Mouse (Mus musculus) myocyte (in vitro differentiated cells): Measurements from ENCODE around the gene Gm49358.
A peak's percentile ranks its signal among the peaks of the same experiment; 100 is the strongest.

ENCODE experiments used
- CEBPB ChIP-seq: IDR thresholded peaks from 2 replicates; pipeline ENCODE4 v1.6.1; 2011; ENCODE audit warnings: mild to moderate bottlenecking, moderate library complexity; ENCODE audit not compliant: poor library complexity, insufficient read depth, severe bottlenecking
- E2F4 ChIP-seq: IDR thresholded peaks from one replicate; pipeline ENCODE4 v1.6.1; 2011; ENCODE audit warnings: mild to moderate bottlenecking, control low read depth, moderate library complexity; ENCODE audit not compliant: insufficient read depth
- MAX ChIP-seq: IDR thresholded peaks from one replicate; pipeline ENCODE4 v1.6.1; 2011; ENCODE audit warnings: low read depth, mild to moderate bottlenecking, control low read depth
- MYOD1 ChIP-seq, 3 experiments: IDR thresholded peaks; one replicate each; pipeline ENCODE4 v1.6.1; 2011; ENCODE audit warnings: control low read depth in 2 of 3, low read depth in 2 of 3, mild to moderate bottlenecking in 2 of 3, moderate library complexity in 1 of 3; ENCODE audit not compliant: insufficient read length in 2 of 3, control insufficient read depth in 1 of 3
- MYOG ChIP-seq, 3 experiments: IDR thresholded peaks; one replicate each; pipeline ENCODE4 v1.6.1; 2011; ENCODE audit warnings: control low read depth in 2 of 3, low read depth in 2 of 3, mild to moderate bottlenecking in 2 of 3; ENCODE audit not compliant: insufficient read length in 2 of 3, control insufficient read depth in 1 of 3, insufficient read depth in 1 of 3
- POLR2A ChIP-seq: IDR thresholded peaks from one replicate; pipeline ENCODE4 v1.6.1; 2011; ENCODE audit warnings: low read depth, mild to moderate bottlenecking, control low read depth, moderate library complexity; ENCODE audit not compliant: insufficient read length
- POLR2AphosphoS2 ChIP-seq: IDR thresholded peaks from one replicate; pipeline ENCODE4 v1.6.1; 2011; ENCODE audit warnings: low read depth, control low read depth; ENCODE audit not compliant: insufficient read length
- SRF ChIP-seq: IDR thresholded peaks from one replicate; pipeline ENCODE4 v1.6.1; 2011; ENCODE audit warnings: low read depth; ENCODE audit not compliant: control insufficient read depth, insufficient read length
- TCF12 ChIP-seq: IDR thresholded peaks from one replicate; pipeline ENCODE4 v1.6.1; 2011; ENCODE audit warnings: mild to moderate bottlenecking, control low read depth; ENCODE audit not compliant: poor library complexity, insufficient read depth, severe bottlenecking
- TCF3 ChIP-seq: IDR thresholded peaks from one replicate; pipeline ENCODE4 v1.6.1; 2011; ENCODE audit warnings: low read depth, control low read depth; ENCODE audit not compliant: insufficient read length
- USF1 ChIP-seq: IDR thresholded peaks from one replicate; pipeline ENCODE4 v1.6.1; 2011; ENCODE audit warnings: low read depth, mild to moderate bottlenecking, control low read depth, moderate library complexity

- TF ChIP-seq POLR2A (no peak), CEBPB (no peak), MAX (no peak), TCF3 (no peak), TCF12 (no peak), USF1 (no peak), MYOD1 (IDR thresholded peaks at IDR 0.05; ENCODE audit: control insufficient read depth in 1 of 3, insufficient read length in 2 of 3, low read depth in 2 of 3) (peak in 1 of 3 experiments; percentile 7), SRF (no peak), MYOG (IDR thresholded peaks at IDR 0.05; ENCODE audit: control insufficient read depth in 1 of 3, insufficient read depth in 1 of 3, insufficient read length in 2 of 3, low read depth in 2 of 3) (no peak), POLR2AphosphoS2 (no peak), E2F4 (no peak)
Observed at GRCm38 (mm10) chr10:86727548-86727980, 36.2 kb upstream of the Gm49358 start.
